Mouse (Mus musculus) adrenal gland, adult 18-20 months (tissue): ENCODE data around the gene Dlg1. TPM values are rescaled to one million over a fixed set of nuclear protein-coding genes. Genes with fewer than 3 reads are reported as not detected.

ENCODE experiments used
- DNase-seq, 2 experiments: peaks; one replicate each; pipeline ENCODE4 v3.0.0; 2021 to 2022; ENCODE audit warnings: low spot score in 2 of 2
- total RNA-seq, 2 experiments: library from RNA; stranded (reverse); gene quantifications; 1 replicate in 1 of 2; 2 replicates in 1 of 2; pipeline ENCODE4 v1.2.3; 2021

Dlg1 gene
- total RNA-seq, 2 experiments from 2014 or later: 80.1 to 117 TPM

- no peak for DNase-seq
Measured at GRCm38 (mm10) chr16:31837362-31837761, 174.1 kb downstream of the Dlg1 start.

GRCm38 (mm10) chr16:31844246-31844645 is 181.0 kb downstream of the Dlg1 start:
- DNase-seq: no peak

GRCm38 (mm10) chr16:31846763-31847162 is 183.5 kb downstream of the Dlg1 start:
- no peak for DNase-seq

- no peak for DNase-seq
Measured at GRCm38 (mm10) chr16:31863920-31864319, 200.7 kb downstream of the Dlg1 start.

GRCm38 (mm10) chr16:31865242-31865641 is 202.0 kb downstream of the Dlg1 start:
- no peak for DNase-seq

- DNase-seq: no peak
Measured at GRCm38 (mm10) chr16:31866911-31867310, 203.7 kb downstream of the Dlg1 start.

GRCm38 (mm10) chr16:31867736-31868135 is 204.5 kb downstream of the Dlg1 start:
- no peak for DNase-seq

GRCm38 (mm10) chr16:31873721-31874120 is 210.5 kb downstream of the Dlg1 start:
- DNase-seq: no peak

DNA sequence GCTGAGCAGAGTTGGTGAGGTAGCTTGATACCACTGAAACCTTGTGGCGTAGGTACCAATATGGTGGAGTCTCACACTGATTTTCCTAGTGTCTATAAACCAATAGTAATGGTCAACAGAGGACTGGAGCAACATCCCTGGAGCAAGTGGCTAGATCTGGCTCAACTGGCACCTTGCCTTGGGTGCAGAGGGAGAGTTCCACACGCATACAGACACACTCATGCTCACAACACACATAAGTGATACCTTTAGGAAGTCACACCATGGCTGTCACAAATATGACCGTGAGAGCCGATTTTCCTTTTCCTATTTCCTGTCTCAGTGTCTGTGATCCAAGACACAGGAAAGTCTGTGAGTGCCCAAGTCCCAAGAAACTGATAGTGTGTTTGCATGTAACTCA is 212.1 kb downstream of the Dlg1 start:
- DNase-seq: no peak

DNA sequence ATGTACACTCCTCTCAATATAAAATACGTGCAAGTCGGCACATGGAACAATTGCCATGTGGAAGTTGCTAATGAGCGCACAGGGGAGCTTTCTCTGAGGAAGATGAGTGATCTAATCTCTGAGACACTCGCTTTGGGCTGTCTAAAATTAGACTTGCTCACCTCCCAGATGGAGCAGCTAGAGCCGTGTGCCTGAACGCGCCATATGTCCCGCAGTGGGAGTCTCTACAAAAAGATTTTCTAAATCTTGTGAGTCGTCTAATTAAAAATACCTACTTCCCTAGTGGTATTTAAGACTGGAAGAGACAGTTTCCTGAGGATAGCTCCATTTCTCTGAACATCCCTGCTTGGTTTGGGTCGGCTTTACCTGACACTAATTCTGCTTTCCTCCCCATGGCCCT is 213.1 kb downstream of the Dlg1 start:
- DNase-seq: no peak

DNA sequence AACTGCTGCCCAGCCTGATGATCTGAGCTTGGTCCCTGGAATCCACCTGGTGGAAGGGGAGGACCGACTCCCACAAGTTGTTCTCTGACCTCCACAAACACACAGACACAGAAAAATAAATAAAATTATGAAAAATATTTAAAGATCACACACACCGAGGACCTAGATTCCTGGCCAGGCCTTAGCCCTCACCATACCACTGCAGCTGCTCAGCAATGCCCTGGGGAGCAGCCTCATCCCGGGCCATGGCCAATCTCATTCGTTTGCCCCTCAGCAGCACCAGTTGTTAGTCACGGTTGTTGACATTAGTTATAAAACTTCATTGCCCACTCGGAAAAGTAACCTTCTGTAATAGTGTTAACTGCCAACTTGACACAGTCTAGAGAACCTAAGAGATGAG is 214.8 kb downstream of the Dlg1 start:
- DNase-seq: no peak

GRCm38 (mm10) chr16:31878573-31879257 is 215.5 kb downstream of the Dlg1 start, which contains the start of gene Meltf:
Gene Meltf (plus strand): TSS chr16:31878810.
- DNase-seq: peak; percentile 79

- no peak for DNase-seq
Measured at GRCm38 (mm10) chr16:31880146-31880840, 217.1 kb downstream of the Dlg1 start.

GRCm38 (mm10) chr16:31882381-31882908 is 219.2 kb downstream of the Dlg1 start:
- no peak for DNase-seq

- DNase-seq: no peak
Measured at GRCm38 (mm10) chr16:31883302-31883701, 220.1 kb downstream of the Dlg1 start.

DNA sequence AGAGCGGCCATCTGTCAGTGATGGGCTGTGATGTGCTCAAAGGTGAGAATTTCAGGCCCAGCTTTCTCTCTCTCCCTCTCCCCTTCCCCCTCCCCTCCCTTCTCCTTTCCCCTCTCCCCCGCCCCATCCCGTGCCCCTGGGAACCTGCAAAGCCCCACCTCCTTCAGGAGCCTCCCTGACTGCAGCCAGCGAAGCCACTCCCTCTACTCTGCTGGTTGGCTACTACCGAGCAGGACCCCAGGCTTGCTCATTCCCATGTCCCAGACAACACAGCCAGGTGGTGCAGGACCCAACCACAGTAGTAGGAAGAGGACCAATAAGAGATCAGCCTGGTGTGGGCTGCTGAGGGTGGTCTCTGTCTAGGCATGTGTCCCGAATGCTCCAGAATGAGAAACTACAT is 220.7 kb downstream of the Dlg1 start:
- DNase-seq: no peak

GRCm38 (mm10) chr16:31890907-31891306 is 227.7 kb downstream of the Dlg1 start:
- no peak for DNase-seq

DNA sequence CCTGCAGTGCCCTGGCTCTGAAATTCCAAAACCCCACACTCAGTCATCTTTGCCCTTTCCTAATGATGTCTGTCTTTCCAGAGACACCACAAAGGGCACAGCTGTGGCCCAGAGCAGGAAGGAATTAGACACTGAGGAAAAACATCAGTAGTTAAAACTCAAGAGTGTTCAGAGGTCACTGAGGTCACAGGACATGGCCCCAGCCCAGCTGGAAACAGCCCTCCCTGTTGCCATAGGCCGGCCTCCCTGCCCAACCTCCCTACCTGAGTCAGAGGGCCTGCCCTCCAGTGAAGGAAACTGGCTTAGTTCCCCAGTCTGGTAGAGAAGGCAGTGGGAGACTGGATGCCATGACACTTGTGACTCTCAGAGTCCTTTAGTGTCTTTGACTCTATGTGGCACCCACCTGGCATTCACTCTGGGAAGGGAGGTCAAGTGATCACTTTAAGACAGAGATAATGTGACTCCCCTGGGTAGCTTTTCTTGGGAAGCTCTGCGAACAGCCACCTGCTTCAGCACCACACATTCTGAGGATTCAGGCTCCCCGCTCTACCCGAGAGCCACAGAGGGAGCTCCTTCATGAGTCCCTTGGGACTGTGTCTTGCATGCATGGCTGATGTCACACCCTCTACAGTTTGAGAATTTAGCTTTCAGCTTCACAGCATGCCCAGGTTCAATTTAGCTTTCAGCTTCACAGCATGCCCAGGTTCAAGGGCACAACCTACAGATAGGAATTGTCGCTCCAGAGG is 230.3 kb downstream of the Dlg1 start:
- DNase-seq: no peak

GRCm38 (mm10) chr16:31896971-31897774 is 233.9 kb downstream of the Dlg1 start:
- DNase-seq: no peak

DNA sequence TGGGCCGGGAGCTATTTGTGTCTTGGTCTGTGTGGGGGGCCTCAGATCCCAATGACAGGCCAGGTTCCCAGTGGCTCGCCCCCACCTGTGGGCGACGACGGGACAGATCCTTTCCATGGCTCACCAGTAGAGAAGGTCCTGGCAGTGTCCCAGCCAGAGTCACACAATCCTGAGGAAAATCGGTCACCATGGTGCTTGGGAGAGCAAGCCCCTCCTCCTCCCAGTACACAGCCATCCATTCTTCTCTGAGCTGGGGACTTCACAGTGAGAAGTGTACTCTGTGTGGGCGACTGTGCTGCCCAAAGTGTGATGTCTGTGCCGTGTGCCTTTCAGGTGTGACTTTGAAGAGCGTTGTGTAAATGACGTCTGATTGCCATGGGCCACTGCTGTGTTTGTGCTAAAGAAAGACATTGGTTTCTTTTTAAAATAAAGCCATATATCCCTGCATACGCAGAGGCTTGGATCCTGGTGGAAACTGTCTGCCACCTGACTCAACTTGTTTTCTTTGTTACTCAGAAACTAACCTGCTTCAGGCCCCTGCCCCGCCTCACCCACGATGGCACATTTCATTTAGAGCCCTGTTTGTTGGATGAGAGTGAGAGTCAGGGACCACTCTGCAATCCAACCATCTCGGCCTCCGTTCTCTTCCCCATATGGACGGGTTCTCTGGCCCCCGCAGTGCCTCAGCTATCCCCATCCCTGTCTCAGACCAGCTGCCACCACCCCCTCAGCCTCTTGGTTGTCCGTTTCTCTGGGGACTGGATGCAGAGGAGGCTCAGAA is 235.5 kb downstream of the Dlg1 start:
- DNase-seq: no peak
